Mouse (Mus musculus) thymus, postnatal 4 days (tissue): Measurements from ENCODE around the gene Capn9.

Experiments used
- DNase-seq: peaks from one replicate; pipeline ENCODE4 v3.0.0; 2021

Capn9 gene

DNA sequence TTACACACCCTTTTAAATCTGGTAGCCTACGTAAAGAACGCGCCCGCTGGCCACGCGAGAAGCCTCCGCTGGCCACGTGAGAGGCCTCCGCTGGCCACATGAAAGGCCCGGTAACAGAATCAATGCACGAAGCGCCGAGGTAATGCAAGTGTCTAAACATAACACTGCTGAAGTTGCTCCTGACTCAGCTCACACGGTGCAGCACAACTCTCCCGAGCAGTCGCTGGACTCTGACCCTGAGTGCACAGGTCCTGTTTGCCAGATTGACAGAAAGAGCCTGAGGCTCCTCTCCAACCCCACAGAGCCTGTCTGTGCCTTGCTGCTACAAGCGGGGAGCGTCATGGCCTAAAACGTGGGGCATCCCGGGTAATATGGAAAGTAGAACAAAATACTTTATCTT, 75.9 kb downstream of the Capn9 start:
- DNase-seq, result no peak

DNA sequence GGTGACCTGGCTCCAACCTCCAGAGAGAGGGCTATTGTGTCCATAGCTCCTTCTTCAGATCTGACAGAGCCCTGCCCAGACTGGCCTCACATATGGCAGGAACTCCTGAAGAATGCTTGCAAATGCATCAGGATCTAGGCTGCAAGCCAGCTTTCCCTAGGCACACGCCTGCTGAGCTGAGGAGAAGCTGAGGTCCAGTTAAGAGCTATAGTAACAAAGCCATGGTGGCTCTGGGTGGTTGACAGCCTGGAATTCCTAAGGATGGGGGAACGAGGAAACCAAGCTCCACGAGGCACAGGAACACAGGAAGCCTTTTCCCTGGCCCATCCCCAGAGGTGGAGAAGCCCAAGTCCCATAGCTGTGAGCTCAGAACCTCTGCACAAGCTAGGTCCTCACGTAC, 76.6 kb downstream of the Capn9 start:
- no peak for DNase-seq

DNA sequence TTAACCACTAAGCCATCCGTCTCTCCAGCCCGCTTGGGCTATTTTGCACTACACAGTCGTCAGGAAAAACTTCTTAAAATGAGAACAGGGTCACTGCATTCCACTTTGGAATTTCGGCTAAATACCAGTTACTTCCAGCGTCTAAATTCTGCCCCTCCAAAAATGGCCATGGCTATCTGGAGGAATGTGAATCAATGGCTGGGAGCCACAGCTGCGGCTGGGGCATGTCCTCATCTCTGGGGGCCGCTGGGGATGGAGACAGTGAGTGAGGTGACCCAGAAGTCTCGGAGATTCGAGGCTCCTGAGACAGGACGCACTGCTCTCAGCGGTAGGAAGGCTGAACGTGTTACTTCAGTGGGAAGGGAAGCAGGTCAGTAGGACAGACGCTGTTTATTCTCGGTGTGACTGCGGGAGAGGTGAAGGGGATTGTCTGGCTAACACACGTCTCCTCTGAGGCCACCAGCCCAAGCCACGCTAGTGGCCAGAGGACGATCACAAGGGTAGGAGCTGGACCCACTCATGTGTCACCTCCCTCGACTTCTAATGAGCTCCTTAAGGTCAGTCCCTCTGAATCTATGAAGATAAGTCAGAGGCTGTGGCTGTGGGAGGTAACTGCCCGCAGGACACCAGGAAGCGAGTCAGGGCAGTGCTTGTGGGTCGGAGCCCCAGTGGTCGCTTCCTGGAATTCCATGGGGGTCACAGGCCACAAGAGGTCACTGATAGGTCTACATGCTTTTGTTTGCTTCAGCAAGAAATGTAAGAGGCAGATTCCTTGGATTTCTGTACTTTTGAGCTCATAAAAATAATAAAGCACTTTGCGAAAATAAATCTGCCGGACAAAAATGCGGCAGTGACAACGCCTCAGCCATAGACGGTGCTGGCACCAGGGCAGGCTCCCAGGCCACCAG, 77.9 kb downstream of the Capn9 start:
- DNase-seq, result no peak

DNA sequence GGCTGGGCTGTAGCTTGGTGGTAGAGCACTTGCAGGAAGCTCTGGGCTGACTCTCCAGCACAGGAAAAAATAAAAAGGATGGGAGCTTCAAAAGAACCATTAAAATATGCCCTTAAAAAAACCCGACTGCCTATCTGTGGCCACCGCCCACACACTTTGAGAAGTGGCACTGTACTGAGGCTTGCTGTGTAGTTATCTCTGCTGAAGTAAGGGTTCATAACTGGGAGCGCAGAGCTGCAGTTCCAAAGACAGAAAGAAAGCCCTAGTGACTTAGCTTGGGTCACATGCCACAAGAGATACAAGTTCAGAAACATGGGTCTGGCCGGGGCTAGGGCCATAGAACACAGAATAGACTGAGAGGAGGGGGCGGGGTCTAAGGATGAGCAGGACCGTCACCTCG, 82.0 kb downstream of the Capn9 start:
- DNase-seq, result no peak

DNA sequence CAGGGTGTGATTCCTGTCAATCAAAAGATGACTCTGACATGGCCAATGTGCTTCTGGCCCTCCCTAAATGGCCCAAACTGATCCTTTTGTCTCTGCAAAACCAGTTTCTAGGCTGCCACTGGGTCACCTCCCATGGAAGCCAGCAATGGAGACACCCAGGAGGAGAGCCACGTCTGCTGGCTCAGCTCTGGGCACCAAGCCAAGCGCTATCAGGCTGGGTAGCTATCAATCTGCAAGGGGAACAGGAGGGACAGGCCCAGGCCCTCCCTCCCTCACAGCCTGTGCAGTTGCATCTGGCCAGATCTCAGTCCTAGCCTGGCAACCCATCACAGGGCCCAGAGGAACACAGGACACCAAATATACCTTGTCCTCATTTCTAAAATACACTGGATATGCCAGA, 82.5 kb downstream of the Capn9 start:
- no peak for DNase-seq

DNA sequence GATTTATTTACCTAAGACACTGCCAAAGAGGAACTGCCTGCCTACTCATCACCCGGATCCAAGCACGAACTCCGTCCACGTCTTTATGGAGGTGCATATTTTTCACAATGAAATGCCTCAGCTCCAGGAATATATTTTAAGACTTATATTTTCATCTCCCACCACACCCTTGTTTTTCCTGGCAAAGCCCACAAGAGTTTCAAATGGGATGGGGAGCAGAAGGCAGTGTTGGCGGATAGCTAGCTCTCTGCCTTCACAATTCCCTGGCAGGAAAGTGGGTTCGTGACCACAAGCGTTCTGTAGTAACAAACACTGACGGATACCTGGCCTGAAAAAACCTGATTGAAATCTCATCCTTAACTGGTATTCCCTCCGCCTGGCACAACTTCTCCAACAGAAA, 85.9 kb downstream of the Capn9 start:
- DNase-seq, result no peak

DNA sequence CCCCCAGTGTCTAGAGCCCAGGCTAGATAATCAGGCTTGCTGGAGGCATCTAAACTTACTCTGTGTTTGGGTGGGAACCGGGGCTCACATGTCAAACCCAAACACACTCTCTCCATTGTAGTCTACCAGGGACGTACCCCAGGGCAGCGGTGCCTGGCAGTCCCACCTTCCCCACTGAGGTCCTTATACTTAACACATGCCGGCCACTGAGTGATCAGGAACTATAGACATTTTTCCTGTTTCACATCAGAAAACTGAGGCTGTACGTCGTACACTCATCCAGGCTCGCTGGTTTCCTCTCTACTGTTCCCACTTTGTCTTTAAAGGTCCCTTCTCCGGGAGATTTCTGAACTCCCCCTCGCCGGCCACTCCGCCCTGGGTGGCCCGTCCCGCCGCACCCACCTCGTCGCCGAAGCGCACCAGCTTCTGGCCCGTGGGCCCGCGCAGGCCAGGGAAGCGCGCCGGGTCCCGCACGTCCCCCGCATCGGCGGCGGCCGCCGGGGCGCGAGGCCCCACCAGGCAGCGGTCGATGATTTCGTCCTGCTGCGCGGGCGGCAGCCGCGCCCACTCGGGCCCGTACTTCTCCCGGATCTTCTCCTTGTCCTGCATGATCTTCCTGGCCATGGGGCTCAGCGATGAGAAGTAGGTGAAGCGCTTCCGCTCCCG, 86.7 kb downstream of the Capn9 start:
- DNase-seq, result peak; percentile 21

DNA sequence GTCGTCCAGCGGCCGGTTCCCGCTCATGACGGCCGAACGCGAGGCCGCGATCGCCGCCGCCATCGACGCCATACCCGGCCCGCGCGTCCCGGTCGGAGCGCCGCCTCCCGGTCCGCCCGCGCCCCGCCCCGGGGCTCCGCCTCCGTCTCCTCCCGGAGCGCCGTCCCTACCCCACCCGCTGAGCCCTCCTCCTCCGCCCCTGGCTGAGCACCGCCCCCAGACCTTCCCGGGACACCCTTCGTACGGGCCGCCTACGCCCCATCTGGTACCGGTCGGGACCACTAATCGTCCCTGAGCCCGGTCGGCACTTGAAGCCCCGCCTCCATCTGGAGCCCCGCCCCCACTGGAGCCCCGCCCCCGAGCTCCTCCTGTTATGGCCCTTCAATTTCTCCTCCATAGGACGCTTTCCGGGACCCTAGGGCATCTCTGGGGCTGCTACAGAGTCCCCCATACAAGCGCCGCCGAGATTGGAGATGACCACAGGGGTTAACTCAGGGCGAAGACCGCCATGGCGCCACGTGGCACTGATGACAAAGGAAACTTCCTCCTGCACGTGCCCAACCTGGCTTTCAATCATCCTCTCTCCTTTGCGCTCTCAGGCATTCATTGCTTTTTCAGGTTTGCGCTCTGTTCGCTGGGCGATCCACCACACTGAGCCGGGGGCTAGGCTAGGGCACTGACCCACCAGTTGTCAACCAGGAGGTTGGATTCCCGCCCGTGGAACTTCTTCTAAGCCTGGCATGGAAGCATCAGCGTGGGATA, 87.4 kb downstream of the Capn9 start, which contains the start of gene 2310022B05Rik:
Gene 2310022B05Rik (minus strand): TSS at position 258 of the 762 bp plus-strand sequence.
- DNase-seq, result peak; percentile 82

DNA sequence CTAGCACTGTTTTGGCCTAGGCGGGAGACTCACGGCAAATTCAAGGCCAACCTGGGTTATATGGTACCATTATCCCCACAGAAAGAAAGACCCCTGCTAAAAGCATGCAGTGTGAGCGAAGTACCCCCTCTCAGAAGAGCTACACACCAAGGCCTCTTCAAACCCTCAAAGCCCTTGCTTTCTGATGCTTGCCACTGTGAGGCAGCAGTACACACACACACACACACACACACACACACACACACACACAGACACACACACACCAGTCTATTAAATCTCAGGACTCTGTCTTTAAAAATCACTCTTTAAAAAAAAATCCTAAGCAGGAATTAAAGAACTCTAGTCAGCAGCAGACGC, 87.9 kb downstream of the Capn9 start:
- no peak for DNase-seq

DNA sequence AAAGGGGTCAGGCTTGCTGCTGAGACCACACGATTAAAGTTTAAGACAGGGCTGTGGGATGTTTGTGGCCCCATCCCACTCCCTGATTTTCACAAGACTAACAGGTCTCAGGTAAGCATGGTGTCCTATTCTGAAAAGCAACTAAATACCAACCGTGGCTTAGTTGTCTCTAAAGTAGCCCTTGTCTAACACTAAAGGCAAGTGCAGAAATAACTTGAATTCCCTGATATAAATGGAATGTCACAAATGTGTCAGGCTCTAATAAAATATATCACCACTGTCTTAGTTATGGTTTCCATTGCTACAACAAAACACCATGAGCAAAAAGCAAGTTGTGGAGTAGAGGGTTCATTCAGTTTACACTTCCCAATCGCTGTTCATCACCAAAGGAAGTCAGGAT, 88.5 kb downstream of the Capn9 start:
- DNase-seq, result no peak
